Mouse (Mus musculus) telencephalon, adult 2 months (tissue): ENCODE data around the gene Agbl1.

Experiments used
- DNase-seq: peaks from one replicate; pipeline ENCODE4 v3.0.0-alpha.2; 2011; ENCODE audit warnings: low read depth, low spot score

The Agbl1 gene

DNA sequence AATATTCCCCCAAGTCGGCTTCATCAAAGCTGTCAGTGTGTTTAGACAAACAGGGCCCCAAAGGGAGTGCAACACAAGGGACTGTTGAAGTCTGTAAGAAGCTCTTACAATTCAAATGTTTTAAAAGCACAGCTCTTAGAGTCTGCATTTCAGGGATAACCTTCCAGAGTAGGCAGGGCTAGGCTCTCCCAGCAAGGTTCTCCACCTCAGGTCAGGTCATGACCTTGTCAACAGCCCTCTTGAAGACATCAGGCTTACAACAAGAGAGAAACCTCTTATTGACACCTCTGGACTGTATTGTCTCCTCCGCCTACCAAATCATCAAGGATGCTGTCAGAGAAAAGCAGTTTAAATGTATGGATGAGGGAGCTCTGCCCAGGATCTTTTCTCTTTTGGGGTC is 692.0 kb downstream of the Agbl1 start:
- DNase-seq, result no peak

GRCm38 (mm10) chr7:76935219-76935618 is 705.5 kb downstream of the Agbl1 start:
- DNase-seq, result no peak

DNA sequence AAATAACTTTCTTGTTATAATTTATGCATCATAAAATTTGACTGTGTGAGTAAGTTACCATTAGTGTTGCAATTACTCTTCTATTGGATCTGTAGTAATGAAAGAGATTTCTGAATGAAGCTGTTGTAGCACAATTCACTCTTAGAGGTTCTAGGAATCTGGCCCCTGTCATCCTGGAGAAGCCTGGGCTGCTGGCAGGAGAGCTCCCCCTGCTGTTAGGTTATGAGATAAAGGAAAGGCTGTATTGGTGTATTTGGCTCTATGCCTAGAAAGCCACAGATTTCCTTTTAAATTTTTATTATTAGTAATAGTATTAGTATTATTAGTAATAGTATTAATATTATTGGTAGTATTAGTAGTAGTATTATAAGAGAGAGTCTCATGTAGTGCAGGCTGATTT is 711.8 kb downstream of the Agbl1 start:
- peak; percentile 8 for DNase-seq

DNA sequence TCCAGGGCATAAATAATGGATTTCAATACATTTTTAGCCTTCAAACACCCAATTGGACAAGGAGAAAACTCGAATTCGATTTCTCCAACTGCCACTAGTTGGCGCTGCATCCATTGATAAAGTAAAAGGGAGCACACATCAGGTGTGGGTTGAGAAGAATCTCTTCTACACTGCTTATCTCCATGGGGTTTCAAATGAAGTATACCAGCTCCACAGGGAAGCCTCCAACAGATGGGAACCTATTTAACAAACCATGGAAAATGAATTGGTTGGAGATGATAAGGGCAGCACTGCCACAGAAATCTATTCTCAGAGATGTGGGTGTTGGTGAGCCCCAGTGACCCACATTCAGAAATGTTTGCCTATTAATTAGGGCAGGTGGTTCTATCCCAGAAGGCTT is 741.6 kb downstream of the Agbl1 start:
- DNase-seq, result peak; percentile 2

- no peak for DNase-seq
These were observed 779.9 kb downstream of the Agbl1 start for GRCm38 (mm10) chr7:77009571-77009970.

GRCm38 (mm10) chr7:77029019-77029418 is 799.3 kb downstream of the Agbl1 start:
- peak; percentile 3 for DNase-seq

DNA sequence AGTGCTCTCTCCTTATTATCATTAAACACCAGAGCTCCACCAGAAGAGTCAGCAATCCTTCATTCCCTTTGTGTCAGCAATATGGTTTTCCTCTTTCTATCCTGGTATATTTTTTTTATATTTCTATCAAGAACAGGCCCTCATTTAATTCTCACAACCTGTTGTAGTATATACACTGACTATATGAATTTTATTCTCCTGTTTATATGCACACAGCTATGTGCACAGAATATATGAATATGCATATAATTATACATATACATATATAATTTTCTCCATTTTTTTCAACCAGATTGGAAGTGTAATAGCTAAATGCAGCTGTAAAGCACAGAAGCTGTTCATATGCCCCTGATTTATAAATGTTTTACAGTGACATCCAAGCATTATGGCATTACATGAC is 846.3 kb downstream of the Agbl1 start:
- DNase-seq, result no peak

DNA sequence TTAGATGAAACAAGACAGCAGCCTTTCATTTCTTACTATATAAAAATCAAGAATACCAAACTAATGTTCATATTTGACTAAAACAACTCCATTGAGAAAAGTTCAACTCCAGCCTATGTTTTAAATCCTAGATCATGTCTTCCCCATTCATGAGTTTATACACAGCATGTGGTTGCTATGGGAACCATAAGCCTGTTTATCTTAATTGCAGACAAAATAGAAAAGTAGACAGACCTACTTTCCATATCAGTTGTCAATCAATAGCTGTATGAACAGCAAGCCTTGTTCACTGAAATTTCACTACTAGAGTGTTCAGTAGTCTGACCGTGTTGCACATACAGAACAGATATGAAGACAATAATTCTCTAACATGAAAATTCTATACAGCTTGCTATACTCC is 857.6 kb downstream of the Agbl1 start:
- DNase-seq, result no peak

GRCm38 (mm10) chr7:77095153-77095552 is 865.5 kb downstream of the Agbl1 start:
- no peak for DNase-seq

- DNase-seq, result no peak
These were observed 884.3 kb downstream of the Agbl1 start for GRCm38 (mm10) chr7:77114021-77114420.

GRCm38 (mm10) chr7:77129045-77129444 is 899.4 kb downstream of the Agbl1 start:
- no peak for DNase-seq

GRCm38 (mm10) chr7:77131950-77132349 is 902.3 kb downstream of the Agbl1 start:
- DNase-seq, result no peak

DNA sequence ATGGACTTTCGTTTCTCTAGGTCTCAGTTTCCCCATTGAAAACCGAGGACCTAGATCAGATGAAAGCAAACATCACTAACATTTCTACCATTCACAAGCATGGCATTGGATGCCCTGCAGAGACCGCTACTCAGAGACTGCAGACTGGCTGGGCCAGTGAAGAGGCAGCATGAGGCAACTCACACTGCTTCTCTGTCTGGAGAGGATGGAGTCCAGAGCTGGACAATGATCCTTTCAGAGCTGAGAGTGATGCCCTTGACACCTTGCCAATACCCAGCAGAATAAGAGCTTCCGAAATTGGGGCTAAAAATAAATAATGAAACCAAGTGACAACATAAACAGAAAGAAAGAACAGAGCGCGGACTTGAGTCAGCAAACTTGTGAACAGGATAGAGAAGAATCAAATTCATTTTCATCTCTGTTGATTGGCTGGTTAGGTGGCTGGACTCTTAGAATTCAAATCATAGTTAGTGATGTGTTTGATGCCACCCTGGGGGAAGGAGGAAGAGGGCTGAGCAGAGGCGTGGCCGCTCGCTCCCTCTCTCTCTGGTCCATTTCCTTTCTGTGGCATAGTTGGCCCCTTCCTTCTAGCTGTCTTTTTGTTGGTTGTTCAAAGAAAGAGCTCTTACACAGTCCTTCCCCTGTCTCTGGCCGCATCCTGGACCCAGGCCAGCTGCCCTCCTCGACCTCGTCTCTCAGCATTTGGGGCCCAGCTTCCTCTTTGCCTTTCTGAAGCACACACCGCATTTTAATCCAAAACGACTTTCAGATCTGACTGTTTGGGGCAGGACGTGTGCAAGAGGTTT is 903.1 kb downstream of the Agbl1 start:
- DNase-seq, result no peak

GRCm38 (mm10) chr7:77134860-77135259 is 905.2 kb downstream of the Agbl1 start:
- DNase-seq, result no peak

GRCm38 (mm10) chr7:77138707-77139106 is 909.0 kb downstream of the Agbl1 start:
- DNase-seq, result no peak

- DNase-seq, result no peak
These were observed 917.8 kb downstream of the Agbl1 start for GRCm38 (mm10) chr7:77147527-77147926.

DNA sequence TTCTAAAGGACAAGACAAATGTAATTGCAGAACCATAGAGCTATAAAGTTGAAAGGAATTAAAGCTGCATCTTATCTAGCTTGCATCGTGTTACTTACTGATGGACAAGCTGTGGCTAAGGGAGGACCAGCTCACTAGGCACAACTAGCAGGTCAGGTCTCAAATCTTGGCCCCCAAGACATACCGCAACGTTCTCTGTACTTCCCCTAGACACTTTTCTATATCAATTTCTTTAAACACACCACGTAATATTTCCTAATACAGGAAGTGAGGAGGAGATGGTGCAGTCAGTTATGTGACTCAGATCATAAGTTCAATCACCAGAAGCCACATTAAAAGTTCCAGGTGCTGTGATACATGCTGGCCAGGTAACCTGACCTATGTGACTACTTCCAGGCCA is 919.1 kb downstream of the Agbl1 start:
- DNase-seq, result no peak

- DNase-seq, result peak; percentile 49
These were observed 920.2 kb downstream of the Agbl1 start for GRCm38 (mm10) chr7:77149846-77150245.

DNA sequence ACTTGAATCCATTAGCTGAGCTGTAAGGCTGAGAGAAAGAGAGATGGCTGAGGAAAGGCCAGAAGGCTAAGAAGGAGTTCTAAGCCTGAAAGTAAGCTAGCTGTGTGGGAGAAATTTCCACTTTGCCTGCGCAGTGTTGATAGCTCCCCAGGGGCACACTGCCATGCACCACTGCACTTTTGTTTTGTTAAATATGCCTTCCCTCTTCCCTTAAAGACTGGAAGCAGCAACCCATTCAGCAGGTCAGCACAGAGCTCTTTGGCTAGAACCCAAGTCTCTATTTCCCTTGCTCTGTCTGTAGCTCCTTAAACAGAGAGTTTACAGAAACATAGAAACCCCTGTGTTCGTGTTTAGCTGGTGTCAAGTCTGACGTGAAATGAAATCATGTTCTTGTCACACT is 922.7 kb downstream of the Agbl1 start:
- no peak for DNase-seq

DNA sequence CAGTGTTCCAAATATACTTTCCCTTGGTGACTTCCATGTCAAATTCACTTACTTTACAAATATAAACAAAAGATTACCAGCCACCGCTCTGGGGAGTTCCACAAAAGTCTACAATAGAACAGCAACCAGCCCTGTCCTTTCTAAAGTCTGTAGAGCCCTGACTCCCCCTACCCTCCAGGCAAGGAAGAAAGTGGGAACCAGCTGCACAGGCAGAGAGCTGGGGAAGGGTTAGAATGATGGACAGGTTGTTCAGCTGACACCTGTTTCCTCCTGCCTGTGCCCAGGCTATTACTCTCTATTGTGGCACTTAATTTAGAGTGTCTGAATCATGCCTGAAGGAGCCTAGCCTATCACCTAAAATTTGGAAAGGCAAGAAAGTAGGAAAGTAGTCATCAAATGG is 923.2 kb downstream of the Agbl1 start:
- no peak for DNase-seq

- no peak for DNase-seq
These were observed 935.2 kb downstream of the Agbl1 start for GRCm38 (mm10) chr7:77164921-77165320.
